Mouse (Mus musculus) stomach, postnatal 0 days (tissue): ENCODE results near the gene Ffar2. TPM values are rescaled to one million over a fixed set of nuclear protein-coding genes. Genes with fewer than 3 reads are reported as not detected.

ENCODE experiments used
- ATAC-seq: fragments of 200-750 bp; cut with Nextera tagmentation; 2 replicates; pipeline ENCODE4 v1.8.0; 2017; ENCODE audit not compliant: low FRiP score, low TSS enrichment
- DNase-seq: peaks from one replicate; pipeline ENCODE4 v3.0.0-alpha.2; 2016; ENCODE audit warnings: low spot score
- H3K27ac ChIP-seq: fragments of 300-500 bp; sonication (generic); replicated peaks from 2 replicates; pipeline ENCODE4 v1.5.1; 2014; ENCODE audit warnings: mild to moderate bottlenecking, control low read depth
- H3K27me3 ChIP-seq: fragments of 300-500 bp; sonication (generic); 2 replicates; pipeline ENCODE4 v1.6.1; 2014; ENCODE audit warnings: low read length; ENCODE audit not compliant: control insufficient read depth, insufficient read depth
- H3K36me3 ChIP-seq: fragments of 300-500 bp; sonication (generic); 2 replicates; pipeline ENCODE4 v1.6.1; 2014; ENCODE audit warnings: low read length, mixed read lengths; ENCODE audit not compliant: control insufficient read depth, insufficient read depth
- H3K4me1 ChIP-seq: fragments of 300-500 bp; sonication (generic); replicated peaks from 2 replicates; pipeline ENCODE4 v1.6.1; 2014; ENCODE audit warnings: antibody characterized with exemption; ENCODE audit not compliant: control insufficient read depth, insufficient read depth
- H3K4me2 ChIP-seq: fragments of 300-500 bp; sonication (generic); replicated peaks from 2 replicates; pipeline ENCODE4 v1.6.1; 2014; ENCODE audit warnings: low read depth, mild to moderate bottlenecking, control low read depth, moderate library complexity
- H3K4me3 ChIP-seq: fragments of 300-500 bp; sonication (generic); 2 replicates; pipeline ENCODE4 v1.5.1; 2014; ENCODE audit warnings: low read depth, low read length, control low read depth
- H3K9ac ChIP-seq: fragments of 300-500 bp; sonication (generic); 2 replicates; pipeline ENCODE4 v1.6.1; 2014; ENCODE audit warnings: mild to moderate bottlenecking, low read length, control low read depth, mixed read lengths
- H3K9me3 ChIP-seq: fragments of 300-500 bp; sonication (generic); 2 replicates; pipeline ENCODE4 v1.6.1; 2016; ENCODE audit warnings: low read length; ENCODE audit not compliant: control insufficient read depth
- CTCF ChIP-seq: IDR thresholded peaks from 2 replicates; pipeline ENCODE4 v1.5.1; 2016; ENCODE audit warnings: antibody characterized with exemption, low read depth, mild to moderate bottlenecking, moderate library complexity
- EP300 ChIP-seq: optimal IDR thresholded peaks from 2 replicates; pipeline ENCODE3; 2016; ENCODE audit warnings: antibody characterized with exemption
- WGBS: fragments of 180-500 bp; shearing (Covaris S2); extraction: QIAGEN DNeasy Blood & Tissue Kit; methylation state at CpG from one replicate; pipeline ENCODE4 v1.1.7; 2014; 5-methylcytosine and 5-hydroxymethylcytosine counted together
- polyA plus RNA-seq: library from polyadenylated mRNA; unstranded; fragments of >200 nt; fragmentation: Nextera tagmentation; extraction: Ambion mirVana; gene quantifications from 2 replicates; pipeline ENCODE4 v1.2.1, GENCODE M21; 2015

The Ffar2 gene
- polyA plus RNA-seq, 1 experiment from 2014 or later = 1.7 TPM

DNA sequence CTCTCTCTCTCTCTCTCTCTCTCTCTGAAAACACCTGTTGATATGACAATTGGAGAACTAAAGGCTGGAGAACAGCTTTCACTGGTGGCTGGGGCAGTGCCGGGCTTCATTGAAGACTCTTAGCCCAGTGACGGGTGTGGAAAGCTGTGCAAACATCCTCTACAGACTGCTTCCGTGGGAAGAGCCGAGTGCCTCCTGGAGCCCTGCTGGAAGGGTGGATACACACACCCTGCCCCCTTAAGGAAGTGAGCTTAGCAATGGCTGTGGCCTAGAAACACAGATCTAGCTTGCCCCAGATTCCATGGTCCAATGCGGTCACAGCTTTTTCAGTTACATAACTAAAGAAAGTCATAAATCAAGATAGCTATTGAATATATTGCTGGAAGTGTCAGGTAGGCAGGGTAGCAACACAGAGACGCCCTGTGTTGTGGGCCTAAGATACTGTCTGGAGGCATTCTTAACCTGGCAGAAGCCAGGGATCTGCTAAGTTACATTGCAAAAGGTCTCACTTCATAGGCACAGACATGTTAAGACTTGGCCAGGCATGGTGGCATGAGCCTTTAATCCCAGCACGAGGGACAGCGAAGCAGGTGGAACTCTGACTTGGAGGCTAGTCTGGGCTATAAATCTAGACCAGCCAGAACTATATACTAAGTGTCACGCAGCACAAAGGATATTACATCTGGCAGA lies 19.4 kb downstream of the Ffar2 start:
- ATAC-seq (peak; percentile 97), DNase-seq (peak; percentile 82)
- TF ChIP-seq EP300 (peak; percentile 37), CTCF (peak; percentile 35)
- Histone ChIP-seq H3K4me1 (no peaks in the 10 kb centered on the region), H3K9ac (no peak overlapping the region), H3K36me3 (no peaks in the 10 kb centered on the region), H3K27me3 (no peaks in the 10 kb centered on the region), H3K4me2 (no peak overlapping the region), H3K9me3 (0 out of 2 replicates have a peak, but pooled peaks cover 2% of the 10 kb centered on the region), H3K4me3 (no peak overlapping the region), H3K27ac (peak overlapping the region; percentile 83)
- 61% methylated on average over 9 of the region's 9 CpGs for WGBS

DNA sequence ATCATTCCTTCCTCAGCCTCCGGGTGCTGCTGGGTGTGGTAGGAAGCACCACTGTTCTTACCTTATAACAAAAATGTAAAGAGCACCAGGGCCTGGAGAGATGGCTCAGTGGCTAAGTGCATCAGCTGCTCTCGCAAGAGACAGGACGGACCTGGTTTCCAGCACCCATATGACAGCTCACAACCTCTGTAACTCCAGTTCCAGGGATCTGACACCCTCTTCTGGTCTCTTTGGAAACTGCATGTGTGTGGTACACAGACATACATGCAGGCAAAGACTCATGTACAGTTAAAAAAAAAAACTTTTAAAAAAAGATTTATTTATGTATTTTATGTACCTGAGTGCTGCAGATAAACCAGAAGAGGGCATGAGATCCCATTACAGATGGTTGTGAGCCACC lies 20.3 kb downstream of the Ffar2 start:
- TF ChIP-seq CTCF (peak; percentile 32; the same call in 1 of the 2 replicates), EP300 (no peak)
- H3K4me1 ChIP-seq = no peaks in the 10 kb centered on the region
- DNase-seq (no peak), ATAC-seq (no peak)
- H3K9me3 ChIP-seq = 0 out of 2 replicates have a peak, but pooled peaks cover 2% of the 10 kb centered on the region
- peak overlapping the region; percentile 83; the same call in 1 of the 2 replicates for H3K27ac ChIP-seq
- H3K4me2 ChIP-seq = no peak overlapping the region
- H3K9ac ChIP-seq = no peak overlapping the region
- WGBS = 89% methylated on average over 3 of the region's 3 CpGs
- H3K36me3 ChIP-seq = no peaks in the 10 kb centered on the region
- no peaks in the 10 kb centered on the region for H3K27me3 ChIP-seq
- no peak overlapping the region for H3K4me3 ChIP-seq

GRCm38 (mm10) chr7:30800653-30801052 lies 22.9 kb downstream of the Ffar2 start:
- TF ChIP-seq EP300 (no peak), CTCF (peak; percentile 50)
- ATAC-seq (no peak), DNase-seq (no peak)
- Histone ChIP-seq H3K27me3 (no peaks in the 10 kb centered on the region), H3K4me1 (no peaks in the 10 kb centered on the region), H3K9ac (no peak overlapping the region), H3K9me3 (0 out of 2 replicates have a peak, but pooled peaks cover 2% of the 10 kb centered on the region), H3K4me3 (no peak overlapping the region), H3K4me2 (no peak overlapping the region), H3K27ac (no peak overlapping the region), H3K36me3 (no peaks in the 10 kb centered on the region)

DNA sequence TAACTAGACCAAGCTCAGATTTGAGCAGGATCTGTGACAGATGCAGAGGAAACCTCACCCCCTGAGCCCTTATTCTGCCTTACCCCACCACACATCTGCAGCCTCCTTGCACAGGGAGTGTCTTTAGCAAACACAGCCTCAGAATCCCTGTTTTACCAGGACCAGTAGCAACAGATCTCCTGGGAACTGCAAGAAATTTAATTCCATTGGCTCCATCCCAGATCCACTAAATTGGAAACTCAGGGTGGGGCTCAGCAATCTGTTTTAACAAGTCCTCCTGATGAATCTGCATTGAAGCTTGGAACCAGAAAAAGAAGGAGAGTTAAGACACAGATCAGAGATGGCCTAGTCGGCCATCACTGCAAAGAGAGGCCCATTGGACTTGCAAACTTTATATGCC lies 26.8 kb downstream of the Ffar2 start:
- DNase-seq = no peak

DNA sequence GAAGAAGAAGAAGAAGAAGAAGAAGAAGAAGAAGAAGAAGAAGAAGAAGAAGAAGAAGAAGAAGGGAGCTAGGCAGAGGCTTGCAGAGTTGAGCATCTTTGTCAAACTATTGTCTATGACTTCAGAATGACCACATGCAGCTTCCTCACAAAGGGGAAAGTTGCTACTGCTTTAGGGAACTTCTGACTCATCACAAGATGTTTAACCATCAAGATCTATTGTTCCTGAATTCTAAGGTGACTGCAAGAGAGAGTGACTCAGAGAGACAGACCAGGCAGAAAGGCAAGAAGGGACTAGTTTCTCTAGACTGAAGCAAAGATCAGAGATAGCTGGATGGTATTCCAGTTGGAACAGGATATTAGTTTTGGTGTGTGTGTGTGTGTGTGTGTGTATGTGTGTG lies 28.7 kb downstream of the Ffar2 start:
- H3K27me3 ChIP-seq = no peaks in the 10 kb centered on the region
- no peak overlapping the region for H3K27ac ChIP-seq
- no peaks in the 10 kb centered on the region for H3K9me3 ChIP-seq
- 0 out of 2 replicates have a peak, but pooled peaks have one; percentile 31 for ATAC-seq
- H3K4me2 ChIP-seq = no peak overlapping the region
- no peak overlapping the region for H3K4me3 ChIP-seq
- H3K36me3 ChIP-seq = no peaks in the 10 kb centered on the region
- TF ChIP-seq EP300 (no peak), CTCF (no peak)
- no peaks in the 10 kb centered on the region for H3K4me1 ChIP-seq
- no peak for DNase-seq
- H3K9ac ChIP-seq = no peak overlapping the region

More for the DNA sequence above, 26.8 kb downstream of the Ffar2 start:
- no peak overlapping the region for H3K9ac ChIP-seq
- no peaks in the 10 kb centered on the region for H3K36me3 ChIP-seq
- TF ChIP-seq CTCF (no peak), EP300 (no peak)
- no peaks in the 10 kb centered on the region for H3K27me3 ChIP-seq
- 85% methylated on average over 1 of the region's 1 CpGs for WGBS
- H3K4me2 ChIP-seq = no peak overlapping the region
- H3K27ac ChIP-seq = peak overlapping the region; percentile 80
- no peak for ATAC-seq
- no peaks in the 10 kb centered on the region for H3K4me1 ChIP-seq
- H3K9me3 ChIP-seq = 0 out of 2 replicates have a peak, but pooled peaks cover 2% of the 10 kb centered on the region
- H3K4me3 ChIP-seq = no peak overlapping the region

DNA sequence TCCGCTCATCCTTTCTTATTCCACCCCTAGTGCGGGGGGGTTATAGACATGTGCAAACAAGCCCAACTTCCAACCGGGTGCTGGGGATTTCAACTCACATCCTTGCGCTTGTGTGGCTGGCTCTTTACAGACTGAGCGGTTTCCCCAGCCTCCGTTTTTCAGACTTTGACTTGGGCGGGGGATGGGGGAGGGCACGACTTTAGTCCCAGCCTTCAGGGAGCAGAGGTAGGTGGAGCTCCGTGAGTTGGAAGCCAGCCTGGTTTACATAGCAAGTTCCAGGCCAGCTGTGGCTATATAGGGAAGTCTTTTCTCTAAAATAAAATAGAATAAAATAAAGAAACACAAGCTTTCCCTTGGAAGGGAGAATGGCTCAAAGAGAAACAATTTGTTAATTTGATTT lies 31.7 kb downstream of the Ffar2 start:
- ATAC-seq (peak; percentile 51), DNase-seq (peak; percentile 73)
- Histone ChIP-seq H3K9me3 (no peaks in the 10 kb centered on the region), H3K36me3 (no peaks in the 10 kb centered on the region), H3K27me3 (no peaks in the 10 kb centered on the region), H3K4me2 (no peak overlapping the region), H3K27ac (no peak overlapping the region), H3K4me1 (no peaks in the 10 kb centered on the region), H3K4me3 (no peak overlapping the region), H3K9ac (no peak overlapping the region)
- 15% methylated on average over 9 of the region's 9 CpGs for WGBS
- TF ChIP-seq CTCF (no peak), EP300 (no peak)
